Mouse (Mus musculus) heart, postnatal 0 days (tissue): ENCODE results near the gene Cacna1c. TPM values are rescaled to one million over a fixed set of nuclear protein-coding genes. Genes with fewer than 3 reads are reported as not detected.
"Not testable (repeated sequence)": the region's sequence is repeated elsewhere in the genome, so short reads cannot be mapped to it uniquely, and the experiment has no call there.

Experiments
- ATAC-seq: fragments of 200-750 bp; cut with Nextera tagmentation; 2 replicates; pipeline ENCODE4 v1.8.0; 2017; ENCODE audit warnings: low read depth, moderate number of reproducible peaks, moderate library complexity; ENCODE audit not compliant: insufficient read depth
- DNase-seq: peaks from one replicate; pipeline ENCODE4 v3.0.0-alpha.2; 2016; ENCODE audit warnings: low spot score
- H3K27ac ChIP-seq: fragments of 300-500 bp; sonication (generic); 2 replicates; pipeline ENCODE4 v1.5.1; 2014; ENCODE audit warnings: low read depth, mild to moderate bottlenecking
- H3K27me3 ChIP-seq: fragments of 300-500 bp; sonication (generic); 2 replicates; pipeline ENCODE4 v1.6.1; 2014; ENCODE audit warnings: low read length, mixed read lengths; ENCODE audit not compliant: control insufficient read depth, insufficient read depth
- H3K36me3 ChIP-seq: fragments of 300-500 bp; sonication (generic); replicated peaks from 2 replicates; pipeline ENCODE4 v1.6.1; 2014; ENCODE audit warnings: low read length, mixed read lengths; ENCODE audit not compliant: control insufficient read depth, insufficient read depth
- H3K4me1 ChIP-seq: fragments of 300-500 bp; sonication (generic); 2 replicates; pipeline ENCODE4 v1.6.1; 2014; ENCODE audit warnings: antibody characterized with exemption; ENCODE audit not compliant: control insufficient read depth, insufficient read depth
- H3K4me2 ChIP-seq: fragments of 300-500 bp; sonication (generic); 2 replicates; pipeline ENCODE4 v1.6.1; 2014; ENCODE audit warnings: low read depth, mild to moderate bottlenecking, low read length, moderate library complexity
- H3K4me3 ChIP-seq: fragments of 300-500 bp; sonication (generic); 2 replicates; pipeline ENCODE4 v1.5.1; 2014; ENCODE audit warnings: low read depth, low read length
- H3K9ac ChIP-seq: fragments of 300-500 bp; sonication (generic); replicated peaks from 2 replicates; pipeline ENCODE4 v1.6.1; 2014; ENCODE audit warnings: low read depth, low read length, mixed read lengths
- H3K9me3 ChIP-seq: fragments of 300-500 bp; sonication (generic); replicated peaks from 2 replicates; pipeline ENCODE4 v1.6.1; 2016; ENCODE audit warnings: low read length; ENCODE audit not compliant: control insufficient read depth
- CTCF ChIP-seq: IDR thresholded peaks from 2 replicates; pipeline ENCODE4 v1.5.1; 2016; ENCODE audit warnings: antibody characterized with exemption, control low read depth, low read depth
- EP300 ChIP-seq: IDR thresholded peaks from 2 replicates; pipeline ENCODE4 v1.6.1; 2016; ENCODE audit warnings: antibody characterized with exemption, low read depth
- WGBS: fragments of 180-500 bp; shearing (Covaris S2); extraction: QIAGEN DNeasy Blood & Tissue Kit; methylation state at CpG from one replicate; pipeline ENCODE4 v1.1.7; 2014; 5-methylcytosine and 5-hydroxymethylcytosine counted together
- polyA plus RNA-seq: library from polyadenylated mRNA; unstranded; fragments of >200 nt; fragmentation: Nextera tagmentation; extraction: Ambion mirVana; gene quantifications from 2 replicates; pipeline ENCODE4 v1.2.1, GENCODE M21; 2015
- total RNA-seq: library from RNA; depleted of rRNA; stranded (reverse); fragments of >200 nt; gene quantifications from 2 replicates; pipeline ENCODE4 v1.2.3, GENCODE M21; 2014; ENCODE audit warnings: low replicate concordance

Cacna1c gene
- total and polyA plus RNA-seq, 2 experiments from 2014 or later, result 51.3 to 159 TPM

GRCm38 (mm10) chr6:119217661-119218060, 21.4 kb upstream of the Cacna1c start:
- no peak for ATAC-seq
- H3K4me1 ChIP-seq, result peaks cover 24% of the 10 kb centered on the region
- WGBS, result 63% methylated on average over 4 of the region's 4 CpGs

GRCm38 (mm10) chr6:119215040-119215613, 18.9 kb upstream of the Cacna1c start:
- Histone ChIP-seq H3K27ac (peak overlapping the region; percentile 44), H3K4me2 (peak overlapping the region; percentile 39), H3K36me3 (peaks cover 15% of the 10 kb centered on the region), H3K4me1 (peaks cover 24% of the 10 kb centered on the region), H3K9me3 (no peaks in the 10 kb centered on the region), H3K9ac (0 out of 2 replicates have a peak overlapping the region, but pooled peaks have one; percentile 1), H3K27me3 (no peaks in the 10 kb centered on the region), H3K4me3 (no peak overlapping the region)
- peak; percentile 42 for ATAC-seq
- WGBS, result 49% methylated on average over 10 of the region's 10 CpGs
- DNase-seq, result peak; percentile 5
- TF ChIP-seq CTCF (no peak), EP300 (no peak)

More at GRCm38 (mm10) chr6:119217661-119218060, 21.4 kb upstream of the Cacna1c start:
- Histone ChIP-seq H3K27ac (no peak overlapping the region), H3K4me3 (no peak overlapping the region), H3K9me3 (no peaks in the 10 kb centered on the region), H3K36me3 (peaks cover 15% of the 10 kb centered on the region), H3K9ac (no peak overlapping the region), H3K4me2 (no peak overlapping the region), H3K27me3 (no peaks in the 10 kb centered on the region)
- DNase-seq, result peak; percentile 4
- no peak for TF ChIP-seq CTCF

- H3K27ac ChIP-seq, result peak overlapping the region; percentile 44; the same call in 1 of the 2 replicates
- no peaks in the 10 kb centered on the region for H3K27me3 ChIP-seq
- TF ChIP-seq EP300 (no peak), CTCF (no peak)
- peaks cover 24% of the 10 kb centered on the region for H3K4me1 ChIP-seq
- no peak overlapping the region for H3K9ac ChIP-seq
- H3K4me3 ChIP-seq, result no peak overlapping the region
- WGBS, result 23% methylated on average over 6 of the region's 6 CpGs
- DNase-seq (peak; percentile 8), ATAC-seq (peak; percentile 51)
- H3K9me3 ChIP-seq, result no peaks in the 10 kb centered on the region
- no peak overlapping the region for H3K4me2 ChIP-seq
- H3K36me3 ChIP-seq, result peaks cover 15% of the 10 kb centered on the region
Measured at GRCm38 (mm10) chr6:119214190-119214589, 18.0 kb upstream of the Cacna1c start.

- Histone ChIP-seq H3K27ac (peak overlapping the region; percentile 77), H3K36me3 (peaks cover 14% of the 10 kb centered on the region), H3K9ac (no peak overlapping the region), H3K4me2 (no peak overlapping the region), H3K27me3 (no peaks in the 10 kb centered on the region), H3K4me1 (peaks cover 24% of the 10 kb centered on the region), H3K4me3 (no peak overlapping the region), H3K9me3 (no peaks in the 10 kb centered on the region)
- peak; percentile 83 for ATAC-seq
- TF ChIP-seq CTCF (no peak), EP300 (no peak)
- 43% methylated on average over 5 of the region's 5 CpGs for WGBS
- peak; percentile 28 for DNase-seq
Measured at GRCm38 (mm10) chr6:119213375-119213774, 17.2 kb upstream of the Cacna1c start.

GRCm38 (mm10) chr6:119206006-119206405, 9.8 kb upstream of the Cacna1c start:
- H3K36me3 ChIP-seq, H3K9ac ChIP-seq, H3K27ac ChIP-seq, H3K9me3 ChIP-seq, H3K4me3 ChIP-seq, H3K4me2 ChIP-seq, ATAC-seq, H3K27me3 ChIP-seq, DNase-seq: not testable (repeated sequence)
- peaks cover 12% of the 10 kb centered on the region for H3K4me1 ChIP-seq
- 89% methylated on average over 7 of the region's 7 CpGs for WGBS

GRCm38 (mm10) chr6:119204915-119205314, 8.7 kb upstream of the Cacna1c start:
- ATAC-seq, result no peak
- no peak for DNase-seq
- 0 out of 2 replicates have a peak overlapping the region, but pooled peaks have one; percentile 6 for H3K27ac ChIP-seq
- H3K4me2 ChIP-seq, result no peak overlapping the region
- 61% methylated on average over 3 of the region's 3 CpGs for WGBS
- no peaks in the 10 kb centered on the region for H3K27me3 ChIP-seq
- no peak overlapping the region for H3K9ac ChIP-seq
- no peak overlapping the region for H3K4me3 ChIP-seq
- peaks cover 23% of the 10 kb centered on the region for H3K4me1 ChIP-seq
- H3K36me3 ChIP-seq, result no peaks in the 10 kb centered on the region
- no peak for TF ChIP-seq CTCF
- no peak for TF ChIP-seq EP300
- no peaks in the 10 kb centered on the region for H3K9me3 ChIP-seq
